Mouse (Mus musculus) thymus, adult 2 months (tissue): ENCODE results near the gene Prr15l. TPM values are rescaled to one million over a fixed set of nuclear protein-coding genes. Genes with fewer than 3 reads are reported as not detected.

Experiments
- DNase-seq: peaks from one replicate; pipeline ENCODE4 v3.0.0; 2021
- H3K27ac ChIP-seq: fragments of 200-500 bp; 2 replicates; pipeline ENCODE4 v1.5.1; 2012; ENCODE audit warnings: low read length, control low read depth; ENCODE audit not compliant: control insufficient read depth, insufficient read depth
- H3K27me3 ChIP-seq: fragments of 200-500 bp; 2 replicates; pipeline ENCODE4 v1.6.1; 2012; ENCODE audit warnings: mild to moderate bottlenecking, low read length, moderate library complexity, mixed read lengths; ENCODE audit not compliant: control insufficient read depth, insufficient read depth
- H3K36me3 ChIP-seq: fragments of 200-500 bp; 2 replicates; pipeline ENCODE4 v1.6.1; 2012; ENCODE audit warnings: mild to moderate bottlenecking, low read length, moderate library complexity; ENCODE audit not compliant: control insufficient read depth, insufficient read depth
- H3K4me1 ChIP-seq: fragments of 200-500 bp; replicated peaks from 2 replicates; pipeline ENCODE4 v1.6.1; 2012; ENCODE audit warnings: low read length; ENCODE audit not compliant: control insufficient read depth, insufficient read depth
- H3K4me3 ChIP-seq: fragments of 200-500 bp; 2 replicates; pipeline ENCODE4 v1.5.1; 2012; ENCODE audit warnings: mild to moderate bottlenecking, low read length, control low read depth, moderate library complexity; ENCODE audit not compliant: control insufficient read depth, insufficient read depth
- CTCF ChIP-seq: fragments of 200-500 bp; IDR thresholded peaks from 2 replicates; pipeline ENCODE4 v1.5.1; 2012; ENCODE audit warnings: mild to moderate bottlenecking, control low read depth, low read length, moderate library complexity, borderline replicate concordance; ENCODE audit not compliant: control insufficient read depth, poor library complexity, insufficient read depth; ENCODE audit errors: extremely low read depth
- POLR2A ChIP-seq: fragments of 200-500 bp; IDR thresholded peaks from 2 replicates; pipeline ENCODE4 v1.6.1; 2012; ENCODE audit warnings: mild to moderate bottlenecking, low read length, control low read depth, moderate library complexity; ENCODE audit not compliant: control insufficient read depth, poor library complexity, insufficient read depth; ENCODE audit errors: extremely low read depth
- WGBS: fragments of 180-500 bp; shearing (Covaris S2); methylation state at CpG from one replicate; pipeline ENCODE4 v1.1.7; 2018; 5-methylcytosine and 5-hydroxymethylcytosine counted together
- polyA plus RNA-seq: library from polyadenylated mRNA; depleted of rRNA; stranded (reverse); fragments of >200 nt; gene quantifications from 2 replicates; pipeline ENCODE4 v1.2.3, GENCODE M21; 2012

The Prr15l gene
- polyA plus RNA-seq, 1 experiment: 1.3 TPM

GRCm38 (mm10) chr11:96967544-96968269 lies 39.8 kb downstream of the Prr15l start:
- peaks cover 26% of the 10 kb centered on the region for H3K4me1 ChIP-seq
- no peaks in the 10 kb centered on the region for H3K27me3 ChIP-seq
- TF ChIP-seq CTCF: no peak
- TF ChIP-seq POLR2A: no peak
- 29% methylated on average over 11 of the region's 11 CpGs for WGBS
- peak overlapping the region; percentile 88 for H3K27ac ChIP-seq
- no peaks in the 10 kb centered on the region for H3K36me3 ChIP-seq
- DNase-seq: no peak
- H3K4me3 ChIP-seq: peak overlapping the region; percentile 28; the same call in 1 of the 2 replicates

GRCm38 (mm10) chr11:96968476-96968875 lies 40.6 kb downstream of the Prr15l start:
- 84% methylated on average over 6 of the region's 6 CpGs for WGBS
- H3K4me1 ChIP-seq: peaks cover 25% of the 10 kb centered on the region
- TF ChIP-seq POLR2A (no peak), CTCF (no peak)
- no peak overlapping the region for H3K4me3 ChIP-seq
- DNase-seq: no peak
- H3K36me3 ChIP-seq: no peaks in the 10 kb centered on the region
- H3K27me3 ChIP-seq: no peaks in the 10 kb centered on the region
- H3K27ac ChIP-seq: no peak overlapping the region

DNA sequence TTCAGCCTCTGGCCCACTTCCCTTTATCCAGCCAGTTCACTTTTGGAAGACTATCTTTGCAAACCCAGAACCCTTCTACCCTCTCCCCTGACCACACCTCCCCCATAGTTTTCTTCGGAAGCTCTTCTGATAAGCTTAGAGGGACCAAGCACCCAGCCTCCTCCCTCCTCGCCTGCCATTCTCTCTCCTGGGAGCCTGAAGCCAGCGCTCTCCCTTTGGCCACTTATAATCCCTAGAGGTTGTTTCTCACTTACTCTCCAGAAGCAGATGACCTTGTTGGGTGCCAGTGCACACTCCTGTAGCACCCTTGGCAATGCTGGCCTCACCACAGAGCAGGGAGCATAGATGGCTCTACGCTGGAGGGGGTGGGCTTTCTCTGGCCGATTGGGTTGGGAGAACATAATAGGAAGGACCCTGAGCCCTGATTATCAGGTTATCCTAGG lies 41.4 kb downstream of the Prr15l start:
- TF ChIP-seq POLR2A (no peak), CTCF (no peak)
- WGBS: 95% methylated on average over 5 of the region's 5 CpGs
- Histone ChIP-seq H3K36me3 (no peaks in the 10 kb centered on the region), H3K27ac (no peak overlapping the region), H3K4me1 (peaks cover 26% of the 10 kb centered on the region), H3K27me3 (no peaks in the 10 kb centered on the region), H3K4me3 (no peak overlapping the region)
- DNase-seq: no peak

DNA sequence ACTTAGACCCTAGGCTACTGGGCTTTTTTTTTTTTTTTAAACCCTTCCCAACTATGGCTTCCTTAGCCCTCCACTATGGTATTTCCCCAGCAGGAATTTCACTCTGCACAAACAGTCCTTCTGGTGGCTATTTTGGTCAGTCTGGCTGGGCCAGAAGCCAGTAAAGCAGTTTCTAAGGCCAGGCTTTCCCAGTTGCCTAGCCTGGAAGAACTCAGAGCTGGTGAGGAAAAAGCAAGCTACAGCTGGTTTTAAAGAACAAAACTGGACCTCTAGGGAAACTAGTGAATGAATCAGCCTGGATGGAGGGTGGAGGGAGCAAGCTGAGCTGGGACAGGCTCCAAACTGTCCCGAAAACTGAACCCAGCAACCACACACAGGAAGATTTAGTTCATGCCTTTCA lies 41.8 kb downstream of the Prr15l start:
- no peak overlapping the region for H3K4me3 ChIP-seq
- 88% methylated on average over 1 of the region's 1 CpGs for WGBS
- no peak overlapping the region for H3K27ac ChIP-seq
- H3K27me3 ChIP-seq: no peaks in the 10 kb centered on the region
- DNase-seq: no peak
- TF ChIP-seq CTCF (no peak), POLR2A (no peak)
- H3K4me1 ChIP-seq: peaks cover 26% of the 10 kb centered on the region
- no peaks in the 10 kb centered on the region for H3K36me3 ChIP-seq

DNA sequence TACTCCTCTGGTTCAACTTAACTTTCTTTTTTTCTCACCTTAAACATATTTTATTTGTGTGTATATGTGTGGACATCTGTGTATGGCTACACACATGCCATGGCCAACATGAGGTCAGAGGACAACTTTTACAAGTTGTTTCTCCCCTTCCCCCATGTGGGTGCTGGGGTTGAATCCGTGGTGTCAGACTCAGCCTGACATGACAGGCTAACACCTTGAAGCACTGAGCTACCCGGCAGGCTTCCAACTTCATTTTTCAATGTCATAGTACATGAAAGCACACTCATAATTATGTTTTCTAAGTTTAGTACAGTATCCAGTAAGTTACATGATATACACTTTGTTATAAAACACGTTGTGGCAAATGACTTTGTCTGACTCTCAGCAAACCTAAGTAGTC lies 42.4 kb downstream of the Prr15l start:
- TF ChIP-seq CTCF: no peak
- TF ChIP-seq POLR2A: no peak
- Histone ChIP-seq H3K27ac (no peak overlapping the region), H3K4me3 (no peak overlapping the region), H3K27me3 (no peaks in the 10 kb centered on the region), H3K4me1 (peaks cover 26% of the 10 kb centered on the region), H3K36me3 (no peaks in the 10 kb centered on the region)
- WGBS: 84% methylated on average over 3 of the region's 3 CpGs
- no peak for DNase-seq

DNA sequence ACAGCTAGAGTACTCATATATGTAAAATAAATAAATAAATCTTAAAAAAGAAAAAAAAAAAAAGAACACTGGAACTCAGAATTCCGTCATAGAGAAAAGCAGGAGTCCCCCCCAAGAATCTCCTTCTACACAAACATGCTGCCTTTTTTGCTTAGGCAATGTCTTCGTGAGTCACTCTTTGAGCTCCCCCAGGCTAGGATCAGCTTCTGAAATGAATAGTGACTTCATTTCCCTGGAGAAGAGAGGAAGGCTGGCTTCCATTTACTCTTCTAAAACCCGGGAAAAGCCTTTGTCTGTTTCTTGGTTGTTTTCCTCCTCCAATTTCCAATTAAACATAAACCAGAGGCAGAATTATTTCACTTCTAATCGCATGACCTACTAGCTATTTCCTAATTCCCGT lies 45.0 kb downstream of the Prr15l start:
- no peak overlapping the region for H3K4me3 ChIP-seq
- H3K27ac ChIP-seq: no peak overlapping the region
- WGBS: 97% methylated on average over 5 of the region's 5 CpGs
- DNase-seq: no peak
- TF ChIP-seq CTCF (no peak), POLR2A (no peak)
- H3K27me3 ChIP-seq: no peaks in the 10 kb centered on the region
- H3K4me1 ChIP-seq: peaks cover 21% of the 10 kb centered on the region
- no peaks in the 10 kb centered on the region for H3K36me3 ChIP-seq
